Mouse (Mus musculus): ENCODE measurements around the gene Papss2. TPM values are rescaled to one million over a fixed set of nuclear protein-coding genes. Genes with fewer than 3 reads are reported as not detected.

The Papss2 gene
- total and polyA plus RNA-seq, 2 experiments from 2014 or later, result 1.8 to 5.9 TPM

DNA sequence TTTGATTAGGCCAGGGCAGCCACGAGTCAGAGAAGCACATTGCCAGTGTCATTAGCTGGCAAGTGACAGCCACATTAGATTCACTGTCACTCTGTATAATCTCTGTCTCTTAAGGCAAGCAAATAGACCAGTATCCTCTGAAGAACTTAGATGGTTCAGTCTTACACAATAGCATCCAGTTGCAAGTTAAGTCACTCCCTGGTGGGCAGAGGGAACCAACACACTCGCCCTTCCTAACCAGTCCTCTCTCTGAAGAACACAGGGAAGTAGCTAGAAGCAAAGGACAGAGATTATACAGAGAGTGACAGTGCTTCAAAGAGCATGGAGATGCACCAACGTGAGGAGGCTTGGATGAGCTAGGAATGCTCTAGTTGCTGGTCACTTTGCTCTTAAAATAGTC lies 42.3 kb upstream of the Papss2 start:
- Histone ChIP-seq H3K4me3 (ENCODE audit: low read depth, low read length) (no peak overlapping the region), H3K27ac (ENCODE audit: low read depth, low read length) (no peak overlapping the region), H3K27me3 (ENCODE audit: insufficient read depth, low read length) (no peaks in the 10 kb centered on the region), H3K4me2 (ENCODE audit: low read depth, low read length, poor library complexity, severe bottlenecking) (no peak overlapping the region), H3K9ac (replicated peaks; ENCODE audit: low read length, poor library complexity, severe bottlenecking) (no peak overlapping the region), H3K36me3 (ENCODE audit: insufficient read depth, low read length) (no peaks in the 10 kb centered on the region), H3K4me1 (ENCODE audit: insufficient read depth, low read length) (no peaks in the 10 kb centered on the region), H3K9me3 (ENCODE audit: low read length) (no peaks in the 10 kb centered on the region)
- WGBS, result 72% methylated on average over 3 of the region's 3 CpGs
- DNase-seq (ENCODE audit: low spot score) (no peak), ATAC-seq (ENCODE audit: low FRiP score) (no peak)
- TF ChIP-seq CTCF (IDR thresholded peaks at IDR 0.05), result no peak

DNA sequence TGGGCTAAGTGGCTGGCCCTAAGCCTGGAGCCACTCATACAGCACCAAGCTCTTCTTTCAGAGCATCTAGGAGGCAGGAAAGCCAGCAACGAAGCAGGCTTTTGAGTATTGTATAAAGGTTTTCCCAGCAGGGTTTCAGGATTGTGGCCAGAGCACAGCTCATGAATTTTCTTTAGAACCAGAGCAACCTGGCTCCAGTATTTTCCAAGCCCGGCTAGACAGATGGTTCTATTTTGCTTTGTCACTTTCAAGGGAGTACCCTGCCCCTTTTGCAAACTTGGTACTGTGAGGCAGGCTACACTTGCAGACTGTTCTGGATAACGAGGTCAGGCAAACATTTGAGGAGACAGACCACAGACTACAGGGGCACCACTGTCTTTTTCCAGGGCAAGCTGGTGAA lies 40.3 kb upstream of the Papss2 start:
- H3K4me3 ChIP-seq (ENCODE audit: low read depth, low read length), result no peak overlapping the region
- peak; percentile 49; the same call in 1 of the 2 replicates for ATAC-seq (ENCODE audit: low FRiP score)
- no peak overlapping the region for H3K9ac ChIP-seq (replicated peaks; ENCODE audit: low read length, poor library complexity, severe bottlenecking)
- no peaks in the 10 kb centered on the region for H3K9me3 ChIP-seq (ENCODE audit: low read length)
- no peak overlapping the region for H3K27ac ChIP-seq (ENCODE audit: low read depth, low read length)
- 17% methylated on average over 3 of the region's 3 CpGs for WGBS
- DNase-seq (ENCODE audit: low spot score), result peak; percentile 63
- H3K36me3 ChIP-seq (ENCODE audit: insufficient read depth, low read length), result no peaks in the 10 kb centered on the region
- no peaks in the 10 kb centered on the region for H3K4me1 ChIP-seq (ENCODE audit: insufficient read depth, low read length)
- no peak for TF ChIP-seq CTCF (IDR thresholded peaks at IDR 0.05)
- H3K27me3 ChIP-seq (ENCODE audit: insufficient read depth, low read length), result no peaks in the 10 kb centered on the region
- H3K4me2 ChIP-seq (ENCODE audit: low read depth, low read length, poor library complexity, severe bottlenecking), result no peak overlapping the region

DNA sequence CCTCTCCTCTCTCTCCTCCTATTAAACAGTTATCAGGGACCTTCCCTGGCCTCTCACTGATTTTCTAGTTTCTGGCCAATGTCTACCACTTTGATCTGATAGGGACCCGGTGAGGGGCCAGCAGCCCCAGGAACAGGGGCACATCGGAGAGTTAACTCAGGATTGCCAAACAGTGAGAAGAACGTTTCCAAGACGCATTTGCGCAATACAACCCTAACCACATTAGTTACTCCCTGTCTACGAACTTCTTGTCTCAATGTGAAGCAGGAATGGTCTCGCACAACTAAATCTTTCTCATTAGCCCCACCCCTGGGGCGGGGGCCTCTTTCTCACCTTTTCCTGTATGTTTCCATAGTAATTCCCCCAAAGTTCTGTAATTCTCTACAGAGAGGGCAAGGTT lies 28.6 kb upstream of the Papss2 start:
- Histone ChIP-seq H3K4me1 (ENCODE audit: insufficient read depth, low read length) (no peaks in the 10 kb centered on the region), H3K4me2 (ENCODE audit: low read depth, low read length, poor library complexity, severe bottlenecking) (no peak overlapping the region), H3K27me3 (ENCODE audit: insufficient read depth, low read length) (no peaks in the 10 kb centered on the region), H3K4me3 (ENCODE audit: low read depth, low read length) (no peak overlapping the region), H3K9ac (replicated peaks; ENCODE audit: low read length, poor library complexity, severe bottlenecking) (no peak overlapping the region), H3K9me3 (ENCODE audit: low read length) (no peaks in the 10 kb centered on the region), H3K27ac (ENCODE audit: low read depth, low read length) (no peak overlapping the region), H3K36me3 (ENCODE audit: insufficient read depth, low read length) (no peaks in the 10 kb centered on the region)
- no peak for TF ChIP-seq CTCF (IDR thresholded peaks at IDR 0.05)
- ATAC-seq (ENCODE audit: low FRiP score), result no peak
- no peak for DNase-seq (ENCODE audit: low spot score)
- 87% methylated on average over 8 of the region's 8 CpGs for WGBS

DNA sequence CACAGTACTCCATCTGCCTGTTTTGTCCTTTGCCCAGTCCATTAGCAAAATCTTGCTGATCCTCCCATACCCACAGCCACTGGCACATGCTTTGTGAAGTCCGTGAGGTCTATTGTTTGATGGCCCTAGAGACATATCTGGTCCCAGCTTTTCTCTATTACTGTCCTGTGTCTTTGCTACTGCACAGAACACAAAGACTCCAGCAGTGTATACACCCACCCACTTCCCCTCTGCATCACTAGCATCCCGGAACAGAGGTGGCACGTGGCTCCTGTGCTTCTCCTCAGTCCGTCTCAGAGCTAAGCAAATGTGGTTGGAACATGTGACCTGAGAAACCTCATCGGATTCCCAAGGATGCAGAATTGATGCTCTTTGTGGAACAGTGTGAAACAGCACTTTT lies 28.1 kb upstream of the Papss2 start:
- H3K27me3 ChIP-seq (ENCODE audit: insufficient read depth, low read length), result no peaks in the 10 kb centered on the region
- H3K4me2 ChIP-seq (ENCODE audit: low read depth, low read length, poor library complexity, severe bottlenecking), result no peak overlapping the region
- H3K9ac ChIP-seq (replicated peaks; ENCODE audit: low read length, poor library complexity, severe bottlenecking), result no peak overlapping the region
- ATAC-seq (ENCODE audit: low FRiP score), result no peak
- H3K36me3 ChIP-seq (ENCODE audit: insufficient read depth, low read length), result no peaks in the 10 kb centered on the region
- H3K9me3 ChIP-seq (ENCODE audit: low read length), result no peaks in the 10 kb centered on the region
- no peak overlapping the region for H3K4me3 ChIP-seq (ENCODE audit: low read depth, low read length)
- no peaks in the 10 kb centered on the region for H3K4me1 ChIP-seq (ENCODE audit: insufficient read depth, low read length)
- 87% methylated on average over 5 of the region's 5 CpGs for WGBS
- no peak for TF ChIP-seq CTCF (IDR thresholded peaks at IDR 0.05)
- no peak overlapping the region for H3K27ac ChIP-seq (ENCODE audit: low read depth, low read length)
- no peak for DNase-seq (ENCODE audit: low spot score)

DNA sequence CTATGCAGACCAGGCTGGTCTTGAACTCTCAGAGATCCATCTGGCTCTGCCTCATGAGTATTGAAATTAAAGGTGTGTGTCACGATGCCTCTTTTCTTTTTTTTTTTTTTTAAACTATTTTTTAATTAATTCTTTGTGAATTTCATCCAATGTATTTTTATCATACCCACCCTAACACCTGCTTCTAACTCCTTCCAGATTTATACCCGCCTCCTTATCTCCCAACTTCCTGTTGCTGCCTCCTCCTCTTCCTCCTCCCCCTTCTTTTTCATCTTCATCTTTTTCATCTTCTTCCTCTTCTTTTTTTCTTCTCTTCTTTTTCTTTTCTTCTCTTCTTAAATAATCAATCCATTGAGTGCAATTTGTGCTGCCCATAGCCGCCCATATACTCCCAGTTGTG lies 27.1 kb upstream of the Papss2 start:
- DNase-seq (ENCODE audit: low spot score) (no peak), ATAC-seq (ENCODE audit: low FRiP score) (no peak)
- no peaks in the 10 kb centered on the region for H3K27me3 ChIP-seq (ENCODE audit: insufficient read depth, low read length)
- no peak overlapping the region for H3K27ac ChIP-seq (ENCODE audit: low read depth, low read length)
- no peak overlapping the region for H3K4me2 ChIP-seq (ENCODE audit: low read depth, low read length, poor library complexity, severe bottlenecking)
- TF ChIP-seq CTCF (IDR thresholded peaks at IDR 0.05), result no peak
- H3K36me3 ChIP-seq (ENCODE audit: insufficient read depth, low read length), result no peaks in the 10 kb centered on the region
- H3K4me3 ChIP-seq (ENCODE audit: low read depth, low read length), result no peak overlapping the region
- H3K4me1 ChIP-seq (ENCODE audit: insufficient read depth, low read length), result no peaks in the 10 kb centered on the region
- no peak overlapping the region for H3K9ac ChIP-seq (replicated peaks; ENCODE audit: low read length, poor library complexity, severe bottlenecking)
- H3K9me3 ChIP-seq (ENCODE audit: low read length), result no peaks in the 10 kb centered on the region
- WGBS, result 95% methylated on average over 3 of the region's 3 CpGs

DNA sequence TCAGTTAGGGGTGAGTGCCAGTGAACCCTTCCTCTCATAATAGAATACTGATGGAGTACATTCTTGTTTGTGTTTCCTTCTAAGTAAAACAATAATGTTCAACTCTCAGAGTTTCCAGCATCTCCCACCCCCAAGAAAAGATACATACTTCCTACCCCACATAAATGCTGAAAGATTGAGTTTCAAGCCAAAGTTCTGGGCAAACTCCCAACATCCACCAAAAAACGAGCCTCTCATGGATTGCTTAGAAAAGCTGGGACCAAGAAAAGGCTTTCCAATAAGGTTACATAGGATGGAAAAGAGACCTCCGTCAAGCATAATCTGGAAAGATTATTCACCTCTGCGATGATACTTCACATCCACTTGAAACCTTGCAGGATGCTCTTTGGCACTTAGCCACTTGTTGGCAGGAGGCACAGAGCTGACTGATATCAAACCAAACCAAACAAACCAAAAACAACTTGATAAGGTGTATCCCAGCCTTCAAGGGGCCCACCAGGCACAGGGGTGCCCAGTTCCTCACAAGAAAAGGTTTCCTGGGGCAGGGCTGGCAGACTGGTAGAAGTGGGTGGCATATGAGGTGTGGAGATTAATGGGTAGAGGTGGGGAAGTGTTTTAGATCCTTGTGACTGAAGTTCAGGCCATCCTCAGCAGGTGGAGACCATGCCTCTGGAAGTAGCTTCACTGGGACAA lies 26.5 kb upstream of the Papss2 start:
- Histone ChIP-seq H3K9ac (replicated peaks; ENCODE audit: low read length, poor library complexity, severe bottlenecking) (no peak overlapping the region), H3K27me3 (ENCODE audit: insufficient read depth, low read length) (no peaks in the 10 kb centered on the region), H3K27ac (ENCODE audit: low read depth, low read length) (no peak overlapping the region), H3K36me3 (ENCODE audit: insufficient read depth, low read length) (no peaks in the 10 kb centered on the region), H3K4me2 (ENCODE audit: low read depth, low read length, poor library complexity, severe bottlenecking) (no peak overlapping the region), H3K4me3 (ENCODE audit: low read depth, low read length) (no peak overlapping the region), H3K4me1 (ENCODE audit: insufficient read depth, low read length) (no peaks in the 10 kb centered on the region), H3K9me3 (ENCODE audit: low read length) (no peaks in the 10 kb centered on the region)
- TF ChIP-seq CTCF (IDR thresholded peaks at IDR 0.05), result no peak
- WGBS, result 84% methylated on average over 3 of the region's 3 CpGs
- ATAC-seq (ENCODE audit: low FRiP score) (no peak), DNase-seq (ENCODE audit: low spot score) (no peak)

All from midbrain, postnatal 0 days (tissue).